Comparison of ENCODE assay signal across 10 mouse cellular contexts in genomic region chr17:34169279-34169678, GRCm38 (mm10). TPM values are rescaled to one million over a fixed set of nuclear protein-coding genes. Genes with fewer than 3 reads are reported as not detected.
DNase-seq lines count a peak whose midpoint lies in the region; ATAC-seq and TF ChIP-seq lines count a peak whose summit lies in the region.
"Had no signal": no experiment of that assay in that cellular context is flagged by ENCODE, and none has a peak within 500 bp of the region (broad histone marks: within the 10 kb centered on the region; RNA-seq: fewer than 3 reads in every experiment).

No protein-coding gene starts in this region.

- H3K4me1 ChIP-seq in heart, embryonic 12.5 days (replicated peaks): no peaks in the 10 kb centered on the region
- H3K4me1 ChIP-seq in CH12.LX (ENCODE audit: control insufficient read depth in 1 of 2, insufficient read depth in 2 of 2): peaks cover 3 to 15% of the 10 kb centered on the region in 2 experiments
- no peaks in the 10 kb centered on the region for H3K4me1 ChIP-seq in neural tube, embryonic 11.5 days (ENCODE audit: control insufficient read depth, insufficient read depth, low read length)
- H3K4me1 ChIP-seq: lung, embryonic 15.5 days had no signal

- WGBS in heart, embryonic 12.5 days: 0% methylated on average over 2 of the region's 2 CpGs
- 4% methylated on average over 2 of the region's 2 CpGs for WGBS in neural tube, embryonic 11.5 days

- peaks cover 5% of the 10 kb centered on the region for H3K27me3 ChIP-seq in heart, embryonic 12.5 days (replicated peaks)
- no peaks in the 10 kb centered on the region for H3K27me3 ChIP-seq in CH12.LX (replicated peaks)
- H3K27me3 ChIP-seq in neural tube, embryonic 11.5 days (ENCODE audit: control insufficient read depth, insufficient read depth, low read length): no peaks in the 10 kb centered on the region
- H3K27me3 ChIP-seq: lung, embryonic 15.5 days had no signal

- DNase-seq in heart, postnatal 10 days: peak; percentile 51 to 69
- DNase-seq in 3T3-L1 (ENCODE audit: low read depth, low spot score) (peak; percentile 75), CH12.LX (ENCODE audit: extremely low read depth) (peak; percentile 69)
- DNase-seq in embryo, embryonic 10 days (ENCODE audit: low spot score): peak; percentile 60
- peak; percentile 60 to 75 for DNase-seq in kidney, postnatal 4 days
- DNase-seq in neural tube, embryonic 11.5 days (ENCODE audit: low spot score): peak; percentile 30

- H3K27ac ChIP-seq in heart, embryonic 12.5 days (ENCODE audit: poor library complexity, severe bottlenecking): no peak overlapping the region
- H3K27ac ChIP-seq in CH12.LX (ENCODE audit: insufficient read depth, low read depth): no peak overlapping the region
- no peak overlapping the region for H3K27ac ChIP-seq in neural tube, embryonic 11.5 days (ENCODE audit: low read depth, low read length)
- H3K27ac ChIP-seq: lung, embryonic 15.5 days had no signal

- H3K9me3 ChIP-seq in heart, embryonic 12.5 days (replicated peaks): peaks cover 17% of the 10 kb centered on the region
- peaks cover 15% of the 10 kb centered on the region for H3K9me3 ChIP-seq in CH12.LX (replicated peaks; ENCODE audit: low read length)
- H3K9me3 ChIP-seq in neural tube, embryonic 11.5 days (ENCODE audit: control insufficient read depth, low read length): 0 out of 2 replicates have a peak, but pooled peaks cover 2% of the 10 kb centered on the region
- H3K9me3 ChIP-seq: lung, embryonic 15.5 days had no signal

- no peaks in the 10 kb centered on the region for H3K36me3 ChIP-seq in heart, embryonic 12.5 days
- peaks cover 0 to 2% of the 10 kb centered on the region in 2 experiments for H3K36me3 ChIP-seq in CH12.LX (replicated peaks in 1 of 2; ENCODE audit: control insufficient read depth in 1 of 2, insufficient read depth in 1 of 2, low read length in 1 of 2)
- no peaks in the 10 kb centered on the region for H3K36me3 ChIP-seq in neural tube, embryonic 11.5 days (ENCODE audit: control insufficient read depth, insufficient read depth, low read length)
- H3K36me3 ChIP-seq: lung, embryonic 15.5 days had no signal

- TF ChIP-seq RAD21 in CH12.LX (IDR thresholded peaks at IDR 0.05; ENCODE audit: low read depth, low read length): peak; percentile 83

- TF ChIP-seq CTCF in CH12.LX (conservative IDR thresholded peaks at IDR 0.05 in 1 of 2, IDR thresholded peaks at IDR 0.05 in 1 of 2; ENCODE audit: low read depth in 2 of 2, low read length in 2 of 2): peak in 1 of 2 experiments; percentile 87; a peak in 3 of 4 replicates

- TF ChIP-seq EP300 in CH12.LX (IDR thresholded peaks at IDR 0.05; ENCODE audit: low read length): no peak

- intact Hi-C loops in heart, postnatal 10 days (cut with DNase I): loop anchor here (1.0 kb wide), 2 partner anchors 68 to 92 kb away; no protein-coding TSS in a partner anchor

- dilution Hi-C loops in CH12.LX (cut with MboI; ENCODE audit: extremely low pct_ligation_motif_present, extremely low pct_unique_long_range_greater_than_20kb, low sequenced_read_pairs): no loop called here

- no peaks in the 10 kb centered on the region; the same call in 1 of the 2 replicates for H3K79me2 ChIP-seq in CH12.LX (replicated peaks; ENCODE audit: control insufficient read depth, extremely low read depth, insufficient read depth, poor library complexity, severe bottlenecking)

- no peak for TF ChIP-seq POLR2A in CH12.LX (IDR thresholded peaks at IDR 0.05; ENCODE audit: low read depth, low read length)

- no peak for ATAC-seq in heart, embryonic 12.5 days (ENCODE audit: insufficient number of reproducible peaks, low FRiP score)
- ATAC-seq in neural tube, embryonic 11.5 days (ENCODE audit: insufficient read depth, low FRiP score, low TSS enrichment): no peak
- ATAC-seq in erythroblast, adult 5-6 weeks (replicated peaks; ENCODE audit: low FRiP score, poor library complexity, severe bottlenecking): no peak

- no peak overlapping the region for H3K9ac ChIP-seq in heart, embryonic 12.5 days
- no peak overlapping the region for H3K9ac ChIP-seq in CH12.LX (ENCODE audit: insufficient read depth, low read depth)
- no peak overlapping the region for H3K9ac ChIP-seq in neural tube, embryonic 11.5 days (ENCODE audit: low read length)
- H3K9ac ChIP-seq: lung, embryonic 15.5 days had no signal

- no peak overlapping the region for H3K4me3 ChIP-seq in heart, embryonic 12.5 days
- H3K4me3 ChIP-seq in CH12.LX (replicated peaks in 1 of 3; ENCODE audit: low read depth in 2 of 3, low read length in 2 of 3, poor library complexity in 1 of 3): no peak overlapping the region
- no peak overlapping the region for H3K4me3 ChIP-seq in neural tube, embryonic 11.5 days (ENCODE audit: low read depth, low read length)
- H3K4me3 ChIP-seq: erythroblast, embryonic 14.5 days; lung, embryonic 15.5 days had no signal

- in situ Hi-C loops in CH12.LX (cut with MboI; ENCODE audit: low pct_ligation_motif_present, low pct_unique_long_range_greater_than_20kb, low sequenced_read_pairs): no loop called here

- H3K4me2 ChIP-seq in heart, embryonic 12.5 days: no peak overlapping the region
- no peak overlapping the region for H3K4me2 ChIP-seq in CH12.LX (ENCODE audit: insufficient read depth, low read depth, poor library complexity, severe bottlenecking)
- H3K4me2 ChIP-seq in neural tube, embryonic 11.5 days (ENCODE audit: low read depth): no peak overlapping the region
- H3K4me2 ChIP-seq: lung, embryonic 15.5 days had no signal

TF ChIP-seq in CH12.LX, 34 proteins besides CTCF, POLR2A, EP300 and RAD21:
- TF ChIP-seq HCFC1 (IDR thresholded peaks at IDR 0.05; ENCODE audit: low read depth, low read length): no peak
- TF ChIP-seq SMC3 (IDR thresholded peaks at IDR 0.05; ENCODE audit: low read depth, low read length): peak; percentile 86
- 0 out of 2 replicates have a peak, but pooled peaks have one; percentile 35 for TF ChIP-seq MAZ (IDR thresholded peaks at IDR 0.05; ENCODE audit: low read depth, low read length)
- peak; percentile 70 for TF ChIP-seq ZC3H11A (IDR thresholded peaks at IDR 0.05; ENCODE audit: low read depth, low read length)

RNA-seq across cellular contexts. Expression of gene H2-DMb1, which starts 16.4 kb away (rescaled TPM):
- total RNA-seq in heart, postnatal 10 days (2021): under 1 TPM; 0.72 to 0.89 TPM
- 0.33 and 0.41 TPM in 2 replicates for polyA plus RNA-seq in heart, embryonic 12.5 days (2016; fragmentation: Nextera tagmentation; extraction: Ambion mirVana)
- total RNA-seq in CH12.LX (2012; rRNA removed) (60.7 and 67.0 TPM in 2 replicates), CH12.LX (2014; rRNA removed) (77.4 and 102 TPM in 2 replicates)
- 147 and 149 TPM in 2 replicates for polyA plus RNA-seq in CH12.LX (2012; ENCODE audit: insufficient read length, low read depth)
- not detected in 2 replicates for polyA plus RNA-seq in neural tube, embryonic 11.5 days (2014; fragmentation: Nextera tagmentation; extraction: Ambion mirVana)
- total RNA-seq in erythroblast, adult 5-6 weeks (2015; ENCODE audit: low replicate concordance): 6.1 and 9.6 TPM in 2 replicates
- 7.1 and 15.8 TPM in 2 replicates for total RNA-seq in erythroblast, adult 5-6 weeks (2017; ENCODE audit: low replicate concordance)
- polyA plus RNA-seq: erythroblast, embryonic 14.5 days had no signal

RNA-seq across cellular contexts. Expression of gene Tap1, which starts 18.1 kb away (rescaled TPM):
- total RNA-seq in heart, postnatal 10 days (2021): 1 to 10 TPM; 6.7 to 7.0 TPM
- 1.1 TPM in 2 replicates for polyA plus RNA-seq in heart, embryonic 12.5 days (2016; fragmentation: Nextera tagmentation; extraction: Ambion mirVana)
- total RNA-seq in CH12.LX (2012; rRNA removed) (164 and 184 TPM in 2 replicates), CH12.LX (2014; rRNA removed) (90.1 and 102 TPM in 2 replicates)
- polyA plus RNA-seq in CH12.LX (2012; ENCODE audit: insufficient read length, low read depth): 157 and 161 TPM in 2 replicates
- polyA plus RNA-seq in neural tube, embryonic 11.5 days (2014; fragmentation: Nextera tagmentation; extraction: Ambion mirVana): 0.68 and 1.3 TPM in 2 replicates
- 6.9 and 12.1 TPM in 2 replicates for total RNA-seq in erythroblast, adult 5-6 weeks (2015; ENCODE audit: low replicate concordance)
- total RNA-seq in erythroblast, adult 5-6 weeks (2017; ENCODE audit: low replicate concordance): 13.3 and 24.7 TPM in 2 replicates

RNA-seq across cellular contexts. Expression of gene Psmb9, which starts 18.3 kb away (rescaled TPM):
- total RNA-seq in heart, postnatal 10 days (2021): 1 to 10 TPM; 3.2 to 4.6 TPM
- polyA plus RNA-seq in heart, embryonic 12.5 days (2016; fragmentation: Nextera tagmentation; extraction: Ambion mirVana): 0.59 and 0.91 TPM in 2 replicates
- 435 and 547 TPM in 2 replicates for total RNA-seq in CH12.LX (2012; rRNA removed)
- total RNA-seq in CH12.LX (2014; rRNA removed): 156 and 159 TPM in 2 replicates
- polyA plus RNA-seq in CH12.LX (2012; ENCODE audit: insufficient read length, low read depth): 192 and 196 TPM in 2 replicates
- polyA plus RNA-seq in neural tube, embryonic 11.5 days (2014; fragmentation: Nextera tagmentation; extraction: Ambion mirVana): 0.80 and 0.96 TPM in 2 replicates
- 16.1 and 55.0 TPM in 2 replicates for total RNA-seq in erythroblast, adult 5-6 weeks (2015; ENCODE audit: low replicate concordance)
- 17.2 and 29.1 TPM in 2 replicates for total RNA-seq in erythroblast, adult 5-6 weeks (2017; ENCODE audit: low replicate concordance)

RNA-seq across cellular contexts. Expression of gene H2-DMb2, which starts 26.2 kb away (rescaled TPM):
- 1 to 10 TPM in 1 of 2 experiments, under 1 TPM in 1; 0.98 to 1.1 TPM for total RNA-seq in heart, postnatal 10 days (2021)
- 0.21 TPM in 1 of 2 replicates, not detected in the other for polyA plus RNA-seq in heart, embryonic 12.5 days (2016; fragmentation: Nextera tagmentation; extraction: Ambion mirVana)
- 107 and 135 TPM in 2 replicates for total RNA-seq in CH12.LX (2012; rRNA removed)
- 173 and 199 TPM in 2 replicates for total RNA-seq in CH12.LX (2014; rRNA removed)
- 161 and 175 TPM in 2 replicates for polyA plus RNA-seq in CH12.LX (2012; ENCODE audit: insufficient read length, low read depth)
- not detected in 2 replicates for polyA plus RNA-seq in neural tube, embryonic 11.5 days (2014; fragmentation: Nextera tagmentation; extraction: Ambion mirVana)
- 2.5 TPM in 1 of 2 replicates, not detected in the other for total RNA-seq in erythroblast, adult 5-6 weeks (2015; ENCODE audit: low replicate concordance)
- total RNA-seq in erythroblast, adult 5-6 weeks (2017; ENCODE audit: low replicate concordance): 3.2 and 3.6 TPM in 2 replicates
- polyA plus RNA-seq: erythroblast, embryonic 14.5 days had no signal

RNA-seq across cellular contexts. Expression of gene Psmb8, which starts 28.2 kb away (rescaled TPM):
- 10 to 100 TPM; 10.3 to 10.7 TPM for total RNA-seq in heart, postnatal 10 days (2021)
- 1.9 and 2.0 TPM in 2 replicates for polyA plus RNA-seq in heart, embryonic 12.5 days (2016; fragmentation: Nextera tagmentation; extraction: Ambion mirVana)
- 989 and 1,092 TPM in 2 replicates for total RNA-seq in CH12.LX (2012; rRNA removed)
- 846 and 857 TPM in 2 replicates for total RNA-seq in CH12.LX (2014; rRNA removed)
- 652 and 654 TPM in 2 replicates for polyA plus RNA-seq in CH12.LX (2012; ENCODE audit: insufficient read length, low read depth)
- polyA plus RNA-seq in neural tube, embryonic 11.5 days (2014; fragmentation: Nextera tagmentation; extraction: Ambion mirVana): 2.1 and 3.3 TPM in 2 replicates
- 35.5 and 50.4 TPM in 2 replicates for total RNA-seq in erythroblast, adult 5-6 weeks (2015; ENCODE audit: low replicate concordance)
- 34.0 and 37.2 TPM in 2 replicates for total RNA-seq in erythroblast, adult 5-6 weeks (2017; ENCODE audit: low replicate concordance)
